Mouse (Mus musculus): ENCODE measurements around the gene Add1. TPM values are rescaled to one million over a fixed set of nuclear protein-coding genes. Genes with fewer than 3 reads are reported as not detected.

Gene Add1
- polyA plus RNA-seq, 1 experiment from 2014 or later = 166 TPM

DNA sequence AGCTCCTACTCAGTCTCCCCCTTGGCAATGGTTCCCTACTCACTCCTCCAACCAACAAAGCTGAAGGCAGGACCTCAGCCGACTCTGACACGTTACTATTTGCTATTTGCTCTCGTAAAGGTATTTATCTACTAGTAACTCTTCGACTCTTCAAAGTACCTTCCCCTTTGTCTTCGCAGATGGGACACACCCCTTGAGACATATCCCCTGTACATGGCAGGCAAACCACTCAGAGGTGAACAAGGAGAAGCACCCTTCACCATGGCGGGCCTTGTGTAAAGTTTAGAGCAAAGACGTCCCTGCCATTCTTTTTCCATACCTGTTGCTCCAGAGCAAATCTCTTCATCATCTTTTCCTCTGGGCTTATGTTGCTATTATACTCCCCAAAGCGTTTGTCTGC is 84.1 kb downstream of the Add1 start:
- Histone ChIP-seq H3K9ac (ENCODE audit: low read depth, low read length) (no peak overlapping the region), H3K27ac (ENCODE audit: low read depth, low read length) (no peak overlapping the region), H3K36me3 (ENCODE audit: control insufficient read depth, insufficient read depth, low read length) (peaks cover 24% of the 10 kb centered on the region), H3K4me3 (ENCODE audit: low read depth, low read length) (no peak overlapping the region), H3K4me1 (ENCODE audit: control insufficient read depth, insufficient read depth, low read length) (peaks cover 3% of the 10 kb centered on the region; the same call in 1 of the 2 replicates), H3K27me3 (ENCODE audit: control insufficient read depth, insufficient read depth, low read length) (no peaks in the 10 kb centered on the region), H3K9me3 (replicated peaks; ENCODE audit: control insufficient read depth, low read length) (no peaks in the 10 kb centered on the region), H3K4me2 (no peak overlapping the region)
- 91% methylated on average over 8 of the region's 8 CpGs for WGBS (ENCODE audit: insufficient replicate concordance)
- ATAC-seq (replicated peaks; ENCODE audit: insufficient number of reproducible peaks, low FRiP score, low TSS enrichment) = no peak

DNA sequence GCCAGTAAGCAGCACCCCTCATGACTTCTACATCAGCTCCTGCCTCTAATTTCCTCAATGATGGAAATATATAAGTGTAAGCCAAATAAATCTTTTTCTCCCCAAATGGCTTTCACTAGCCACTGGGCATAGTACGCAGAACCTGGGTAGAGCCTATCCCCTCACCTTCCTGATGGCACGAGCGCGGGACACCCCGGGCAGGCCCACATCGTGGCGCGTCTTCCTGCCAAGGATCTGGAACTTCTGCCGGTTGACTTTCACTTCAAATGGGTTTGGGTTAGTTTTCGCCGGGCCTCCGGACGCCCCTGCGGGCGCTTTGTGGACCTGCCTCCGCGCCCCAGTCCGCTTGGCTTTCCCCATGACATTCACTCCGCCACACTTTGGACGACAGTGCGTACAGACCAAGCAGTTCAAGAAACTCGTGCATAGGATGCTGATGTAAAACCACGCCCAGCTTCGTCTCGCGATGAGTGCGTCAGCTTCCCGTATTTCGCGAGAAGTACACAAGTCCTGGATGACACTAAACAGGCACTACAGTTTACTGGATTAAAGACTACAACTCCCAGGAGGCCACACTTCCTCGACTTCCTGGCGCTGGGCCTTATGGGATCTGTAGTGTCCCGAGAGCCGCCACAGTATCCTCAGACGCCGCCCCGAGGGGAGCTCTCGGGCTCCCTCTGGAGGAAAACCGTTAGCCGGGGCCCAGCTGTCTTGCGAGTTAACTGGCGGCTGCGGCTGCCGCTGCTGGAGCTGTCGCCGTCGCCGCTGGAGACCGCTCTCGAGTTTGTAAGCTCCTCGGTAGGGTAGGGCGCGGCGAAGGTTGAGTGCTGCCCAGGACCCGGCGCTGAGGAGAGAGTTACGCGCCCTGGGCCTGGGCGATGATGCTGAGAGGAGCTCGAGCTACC is 86.5 kb downstream of the Add1 start, which contains the start of the genes Nop14 and Grk4:
Gene Nop14, minus strand, starts transcription at position 463 of the 905 bp plus-strand sequence.
Gene Grk4, plus strand, starts transcription at position 694 of the 905 bp plus-strand sequence.
- Histone ChIP-seq H3K4me2 (peak within 1 kb of the TSS; percentile 78), H3K27ac (ENCODE audit: low read depth, low read length) (peak within 1 kb of the TSS; percentile 94), H3K27me3 (ENCODE audit: control insufficient read depth, insufficient read depth, low read length) (no peaks in the 10 kb centered on the region), H3K9me3 (replicated peaks; ENCODE audit: control insufficient read depth, low read length) (no peaks in the 10 kb centered on the region), H3K36me3 (ENCODE audit: control insufficient read depth, insufficient read depth, low read length) (peaks cover 10% of the 10 kb centered on the region), H3K4me1 (ENCODE audit: control insufficient read depth, insufficient read depth, low read length) (peaks cover 2% of the 10 kb centered on the region; the same call in 1 of the 2 replicates), H3K4me3 (ENCODE audit: low read depth, low read length) (peak within 1 kb of the TSS; percentile 71), H3K9ac (ENCODE audit: low read depth, low read length) (peak within 1 kb of the TSS; percentile 84)
- ATAC-seq (replicated peaks; ENCODE audit: insufficient number of reproducible peaks, low FRiP score, low TSS enrichment) = peak; percentile 99
- WGBS (ENCODE audit: insufficient replicate concordance) = under 1% methylated on average over 60 of the region's 60 CpGs

DNA sequence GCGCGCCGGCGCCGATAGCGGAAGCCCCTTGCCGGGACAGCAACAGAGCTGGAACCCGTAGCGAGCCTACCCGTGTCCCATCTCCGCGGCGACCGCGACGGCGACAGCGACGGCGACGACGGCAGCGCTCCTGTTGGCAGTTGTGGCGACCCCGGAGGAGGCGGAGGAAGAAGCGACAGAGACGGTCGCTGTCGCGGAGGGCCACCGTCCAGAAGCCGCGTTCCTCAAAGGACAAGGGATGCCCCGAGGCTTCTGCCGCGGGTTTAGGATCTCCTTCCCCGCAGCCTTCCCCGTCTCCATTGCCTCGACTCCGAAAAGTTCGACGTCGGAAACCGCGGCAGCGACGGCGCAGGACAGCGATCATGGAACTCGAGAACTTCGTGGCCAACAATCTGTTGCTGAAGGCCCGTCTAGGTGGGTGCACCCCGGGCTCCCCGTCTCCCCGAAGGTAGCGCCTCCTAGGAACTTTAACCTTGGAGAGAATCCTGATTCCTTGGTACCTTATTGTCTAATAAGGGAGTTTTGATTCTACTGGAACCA is 87.2 kb downstream of the Add1 start:
- no peak for ATAC-seq (replicated peaks; ENCODE audit: insufficient number of reproducible peaks, low FRiP score, low TSS enrichment)
- no peaks in the 10 kb centered on the region for H3K27me3 ChIP-seq (ENCODE audit: control insufficient read depth, insufficient read depth, low read length)
- peak overlapping the region; percentile 78 for H3K4me2 ChIP-seq
- H3K36me3 ChIP-seq (ENCODE audit: control insufficient read depth, insufficient read depth, low read length) = peaks cover 6% of the 10 kb centered on the region
- H3K4me3 ChIP-seq (ENCODE audit: low read depth, low read length) = peak overlapping the region; percentile 71
- peak overlapping the region; percentile 94 for H3K27ac ChIP-seq (ENCODE audit: low read depth, low read length)
- H3K4me1 ChIP-seq (ENCODE audit: control insufficient read depth, insufficient read depth, low read length) = no peaks in the 10 kb centered on the region
- H3K9me3 ChIP-seq (replicated peaks; ENCODE audit: control insufficient read depth, low read length) = no peaks in the 10 kb centered on the region
- H3K9ac ChIP-seq (ENCODE audit: low read depth, low read length) = peak overlapping the region; percentile 84
- WGBS (ENCODE audit: insufficient replicate concordance) = under 1% methylated on average over 57 of the region's 57 CpGs

DNA sequence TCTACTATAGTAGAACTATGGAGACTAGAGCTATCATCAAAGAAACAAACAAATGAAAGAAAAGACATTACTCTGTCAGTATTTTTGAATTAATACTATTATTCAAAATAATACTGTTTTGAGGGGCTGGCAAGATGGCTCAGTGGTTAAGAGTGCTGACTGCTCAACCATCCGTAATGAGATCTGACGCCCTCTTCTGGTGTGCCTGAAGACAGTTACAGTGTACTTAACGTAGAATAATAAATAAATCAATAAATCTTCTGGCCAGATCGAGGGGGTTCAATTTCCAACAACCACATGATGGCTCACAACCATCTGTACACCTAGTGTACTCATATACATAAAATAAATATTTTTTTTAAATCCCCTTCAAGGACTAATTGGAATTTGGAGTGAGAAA is 88.4 kb downstream of the Add1 start:
- H3K9ac ChIP-seq (ENCODE audit: low read depth, low read length) = no peak overlapping the region
- H3K36me3 ChIP-seq (ENCODE audit: control insufficient read depth, insufficient read depth, low read length) = peaks cover 3% of the 10 kb centered on the region; the same call in 1 of the 2 replicates
- H3K4me3 ChIP-seq (ENCODE audit: low read depth, low read length) = no peak overlapping the region; the same call in 1 of the 2 replicates
- no peaks in the 10 kb centered on the region for H3K27me3 ChIP-seq (ENCODE audit: control insufficient read depth, insufficient read depth, low read length)
- no peaks in the 10 kb centered on the region for H3K4me1 ChIP-seq (ENCODE audit: control insufficient read depth, insufficient read depth, low read length)
- WGBS (ENCODE audit: insufficient replicate concordance) = 84% methylated on average over 4 of the region's 4 CpGs
- no peak overlapping the region for H3K27ac ChIP-seq (ENCODE audit: low read depth, low read length)
- no peak for ATAC-seq (replicated peaks; ENCODE audit: insufficient number of reproducible peaks, low FRiP score, low TSS enrichment)
- no peak overlapping the region; the same call in 1 of the 2 replicates for H3K4me2 ChIP-seq
- H3K9me3 ChIP-seq (replicated peaks; ENCODE audit: control insufficient read depth, low read length) = no peaks in the 10 kb centered on the region

DNA sequence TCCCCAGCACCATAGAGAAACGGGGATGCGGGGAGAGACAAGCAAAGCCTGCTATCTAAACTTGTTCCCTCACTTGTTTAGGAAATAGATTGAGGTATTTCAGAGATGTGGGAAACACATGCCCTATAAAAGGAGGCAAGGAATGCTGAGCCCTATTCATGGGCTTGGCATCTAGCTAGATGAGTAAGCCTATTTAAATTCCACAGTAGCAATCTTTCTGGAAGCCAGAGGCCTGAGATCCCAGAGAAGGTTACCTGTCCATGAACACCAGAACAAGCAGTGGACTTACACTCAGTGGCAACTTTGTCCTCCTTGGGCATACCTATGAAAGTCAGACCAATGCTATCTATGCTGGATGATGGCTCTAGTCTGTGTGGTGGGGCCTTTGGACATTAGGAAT is 89.8 kb downstream of the Add1 start:
- Histone ChIP-seq H3K4me2 (no peak overlapping the region), H3K4me3 (ENCODE audit: low read depth, low read length) (no peak overlapping the region), H3K9ac (ENCODE audit: low read depth, low read length) (no peak overlapping the region), H3K4me1 (ENCODE audit: control insufficient read depth, insufficient read depth, low read length) (no peaks in the 10 kb centered on the region), H3K27me3 (ENCODE audit: control insufficient read depth, insufficient read depth, low read length) (no peaks in the 10 kb centered on the region), H3K27ac (ENCODE audit: low read depth, low read length) (no peak overlapping the region), H3K36me3 (ENCODE audit: control insufficient read depth, insufficient read depth, low read length) (no peaks in the 10 kb centered on the region), H3K9me3 (replicated peaks; ENCODE audit: control insufficient read depth, low read length) (no peaks in the 10 kb centered on the region)
- 79% methylated on average over 2 of the region's 2 CpGs for WGBS (ENCODE audit: insufficient replicate concordance)
- no peak for ATAC-seq (replicated peaks; ENCODE audit: insufficient number of reproducible peaks, low FRiP score, low TSS enrichment)

DNA sequence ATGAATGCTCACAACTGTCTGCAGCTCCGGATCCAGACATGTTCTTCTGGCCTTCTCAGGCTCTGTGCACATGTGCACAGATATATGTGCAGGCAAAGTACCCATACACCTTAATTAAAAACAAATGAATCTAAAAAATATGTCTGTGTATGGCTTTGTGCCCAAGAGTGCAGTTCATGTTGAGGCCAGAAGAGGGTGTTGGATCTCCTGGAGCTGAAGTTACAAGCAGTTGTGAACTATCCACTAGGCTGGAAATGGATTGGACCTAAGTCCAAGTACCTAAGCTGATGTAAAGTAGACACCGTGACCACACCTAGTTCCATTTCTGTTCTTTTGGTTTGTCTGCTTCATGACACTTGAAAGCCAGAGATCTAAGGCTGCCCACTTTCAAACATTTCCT is 96.0 kb downstream of the Add1 start:
- ATAC-seq (replicated peaks; ENCODE audit: insufficient number of reproducible peaks, low FRiP score, low TSS enrichment) = no peak
- Histone ChIP-seq H3K4me3 (ENCODE audit: low read depth, low read length) (no peak overlapping the region), H3K9ac (ENCODE audit: low read depth, low read length) (no peak overlapping the region), H3K9me3 (replicated peaks; ENCODE audit: control insufficient read depth, low read length) (no peaks in the 10 kb centered on the region), H3K36me3 (ENCODE audit: control insufficient read depth, insufficient read depth, low read length) (0 out of 2 replicates have a peak, but pooled peaks cover 3% of the 10 kb centered on the region), H3K4me2 (no peak overlapping the region), H3K4me1 (ENCODE audit: control insufficient read depth, insufficient read depth, low read length) (no peaks in the 10 kb centered on the region), H3K27me3 (ENCODE audit: control insufficient read depth, insufficient read depth, low read length) (no peaks in the 10 kb centered on the region), H3K27ac (ENCODE audit: low read depth, low read length) (no peak overlapping the region)
- WGBS (ENCODE audit: insufficient replicate concordance) = 68% methylated on average over 2 of the region's 2 CpGs

DNA sequence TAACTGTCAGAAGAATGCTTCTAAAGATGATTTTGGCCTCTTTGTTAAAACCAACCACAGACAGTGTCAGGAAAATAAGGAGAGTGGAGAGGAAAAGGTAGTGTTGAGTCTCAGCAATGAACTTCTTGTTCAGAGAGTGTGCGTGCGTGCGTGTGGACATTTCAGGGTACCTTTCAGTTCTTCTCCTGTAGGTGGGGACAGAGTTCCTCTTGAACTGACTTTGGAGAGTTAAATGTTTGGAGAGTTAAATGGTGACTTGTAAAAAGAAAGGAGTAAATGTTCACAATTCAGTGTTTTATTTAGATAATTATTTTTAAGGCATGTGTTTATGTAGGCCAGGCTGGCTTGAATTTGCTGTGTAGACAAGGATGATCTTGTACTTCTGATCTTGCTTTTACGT is 96.8 kb downstream of the Add1 start:
- Histone ChIP-seq H3K27ac (ENCODE audit: low read depth, low read length) (no peak overlapping the region), H3K9ac (ENCODE audit: low read depth, low read length) (no peak overlapping the region), H3K4me3 (ENCODE audit: low read depth, low read length) (no peak overlapping the region), H3K4me2 (no peak overlapping the region), H3K27me3 (ENCODE audit: control insufficient read depth, insufficient read depth, low read length) (no peaks in the 10 kb centered on the region), H3K9me3 (replicated peaks; ENCODE audit: control insufficient read depth, low read length) (no peaks in the 10 kb centered on the region), H3K4me1 (ENCODE audit: control insufficient read depth, insufficient read depth, low read length) (no peaks in the 10 kb centered on the region), H3K36me3 (ENCODE audit: control insufficient read depth, insufficient read depth, low read length) (0 out of 2 replicates have a peak, but pooled peaks cover 3% of the 10 kb centered on the region)
- no peak for ATAC-seq (replicated peaks; ENCODE audit: insufficient number of reproducible peaks, low FRiP score, low TSS enrichment)
- 69% methylated on average over 4 of the region's 4 CpGs for WGBS (ENCODE audit: insufficient replicate concordance)

All from heart, embryonic 11.5 days (tissue).